Mouse (Mus musculus): ENCODE measurements around the gene Snx6.
"Not testable (repeated sequence)": the region's sequence is repeated elsewhere in the genome, so short reads cannot be mapped to it uniquely, and the experiment has no call there.

Gene Snx6

GRCm38 (mm10) chr12:54709691-54710493 lies 85.6 kb downstream of the Snx6 start:
- not testable (repeated sequence) for DNase-seq (ENCODE audit: low spot score in 2 of 2)

GRCm38 (mm10) chr12:54699394-54699793 lies 96.1 kb downstream of the Snx6 start:
- no peak for DNase-seq (ENCODE audit: low spot score in 2 of 2)

GRCm38 (mm10) chr12:54697791-54698250 lies 97.7 kb downstream of the Snx6 start:
- DNase-seq (ENCODE audit: low spot score in 2 of 2) = no peak

- no peak for DNase-seq (ENCODE audit: low spot score in 2 of 2)
Observed at GRCm38 (mm10) chr12:54697003-54697597, 98.4 kb downstream of the Snx6 start.
